Mouse (Mus musculus) stomach, postnatal 0 days (tissue): Measurements from ENCODE around the gene Psmb9. TPM values are rescaled to one million over a fixed set of nuclear protein-coding genes. Genes with fewer than 3 reads are reported as not detected.

Source experiments
- ATAC-seq: fragments of 200-750 bp; cut with Nextera tagmentation; 2 replicates; pipeline ENCODE4 v1.8.0; 2017; ENCODE audit not compliant: low FRiP score, low TSS enrichment
- DNase-seq: peaks from one replicate; pipeline ENCODE4 v3.0.0-alpha.2; 2016; ENCODE audit warnings: low spot score
- H3K27ac ChIP-seq: fragments of 300-500 bp; sonication (generic); replicated peaks from 2 replicates; pipeline ENCODE4 v1.5.1; 2014; ENCODE audit warnings: mild to moderate bottlenecking, control low read depth
- H3K27me3 ChIP-seq: fragments of 300-500 bp; sonication (generic); 2 replicates; pipeline ENCODE4 v1.6.1; 2014; ENCODE audit warnings: low read length; ENCODE audit not compliant: control insufficient read depth, insufficient read depth
- H3K36me3 ChIP-seq: fragments of 300-500 bp; sonication (generic); 2 replicates; pipeline ENCODE4 v1.6.1; 2014; ENCODE audit warnings: low read length, mixed read lengths; ENCODE audit not compliant: control insufficient read depth, insufficient read depth
- H3K4me1 ChIP-seq: fragments of 300-500 bp; sonication (generic); replicated peaks from 2 replicates; pipeline ENCODE4 v1.6.1; 2014; ENCODE audit warnings: antibody characterized with exemption; ENCODE audit not compliant: control insufficient read depth, insufficient read depth
- H3K4me2 ChIP-seq: fragments of 300-500 bp; sonication (generic); replicated peaks from 2 replicates; pipeline ENCODE4 v1.6.1; 2014; ENCODE audit warnings: low read depth, mild to moderate bottlenecking, control low read depth, moderate library complexity
- H3K4me3 ChIP-seq: fragments of 300-500 bp; sonication (generic); 2 replicates; pipeline ENCODE4 v1.5.1; 2014; ENCODE audit warnings: low read depth, low read length, control low read depth
- H3K9ac ChIP-seq: fragments of 300-500 bp; sonication (generic); 2 replicates; pipeline ENCODE4 v1.6.1; 2014; ENCODE audit warnings: mild to moderate bottlenecking, low read length, control low read depth, mixed read lengths
- H3K9me3 ChIP-seq: fragments of 300-500 bp; sonication (generic); 2 replicates; pipeline ENCODE4 v1.6.1; 2016; ENCODE audit warnings: low read length; ENCODE audit not compliant: control insufficient read depth
- CTCF ChIP-seq: IDR thresholded peaks from 2 replicates; pipeline ENCODE4 v1.5.1; 2016; ENCODE audit warnings: antibody characterized with exemption, low read depth, mild to moderate bottlenecking, moderate library complexity
- EP300 ChIP-seq: optimal IDR thresholded peaks from 2 replicates; pipeline ENCODE3; 2016; ENCODE audit warnings: antibody characterized with exemption
- WGBS: fragments of 180-500 bp; shearing (Covaris S2); extraction: QIAGEN DNeasy Blood & Tissue Kit; methylation state at CpG from one replicate; pipeline ENCODE4 v1.1.7; 2014; 5-methylcytosine and 5-hydroxymethylcytosine counted together
- polyA plus RNA-seq: library from polyadenylated mRNA; unstranded; fragments of >200 nt; fragmentation: Nextera tagmentation; extraction: Ambion mirVana; gene quantifications from 2 replicates; pipeline ENCODE4 v1.2.1, GENCODE M21; 2015

Psmb9 gene
- polyA plus RNA-seq, 1 experiment from 2014 or later, result 12.8 TPM

GRCm38 (mm10) chr17:34209680-34210079 lies 22.1 kb upstream of the Psmb9 start:
- no peak for DNase-seq
- Histone ChIP-seq H3K27me3 (no peaks in the 10 kb centered on the region), H3K9me3 (no peaks in the 10 kb centered on the region), H3K4me2 (no peak overlapping the region), H3K4me1 (no peaks in the 10 kb centered on the region), H3K36me3 (no peaks in the 10 kb centered on the region), H3K4me3 (no peak overlapping the region), H3K9ac (no peak overlapping the region), H3K27ac (no peak overlapping the region)
- WGBS, result 49% methylated on average over 3 of the region's 3 CpGs
- no peak for ATAC-seq
- TF ChIP-seq EP300 (no peak), CTCF (peak; percentile 52)

DNA sequence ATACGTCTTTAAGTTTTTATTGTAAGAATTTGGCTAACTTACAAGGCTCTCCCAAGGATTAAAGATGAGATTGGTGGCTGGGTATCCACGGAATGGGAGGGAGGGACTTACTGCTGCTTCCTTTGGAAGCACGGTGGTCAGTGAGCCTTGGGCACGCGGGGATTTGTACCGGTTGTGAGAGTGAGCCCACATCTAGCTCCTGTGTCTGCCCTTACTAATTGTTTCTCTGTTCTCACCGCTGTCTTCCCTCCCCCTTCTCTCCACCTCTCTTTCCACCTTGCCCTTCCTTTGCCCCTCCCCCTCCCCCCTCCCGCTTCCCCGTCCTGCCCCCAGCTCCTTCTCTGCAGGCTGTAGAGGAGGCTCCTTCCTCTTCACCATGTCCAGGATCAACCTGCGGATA lies 20.9 kb upstream of the Psmb9 start:
- no peaks in the 10 kb centered on the region for H3K9me3 ChIP-seq
- 21% methylated on average over 9 of the region's 10 CpGs for WGBS
- H3K9ac ChIP-seq, result no peak overlapping the region
- no peaks in the 10 kb centered on the region for H3K36me3 ChIP-seq
- ATAC-seq (no peak), DNase-seq (no peak)
- no peaks in the 10 kb centered on the region for H3K4me1 ChIP-seq
- H3K4me3 ChIP-seq, result no peak overlapping the region
- H3K4me2 ChIP-seq, result no peak overlapping the region
- H3K27me3 ChIP-seq, result no peaks in the 10 kb centered on the region
- no peak overlapping the region for H3K27ac ChIP-seq
- TF ChIP-seq CTCF, result no peak
- TF ChIP-seq EP300, result no peak

DNA sequence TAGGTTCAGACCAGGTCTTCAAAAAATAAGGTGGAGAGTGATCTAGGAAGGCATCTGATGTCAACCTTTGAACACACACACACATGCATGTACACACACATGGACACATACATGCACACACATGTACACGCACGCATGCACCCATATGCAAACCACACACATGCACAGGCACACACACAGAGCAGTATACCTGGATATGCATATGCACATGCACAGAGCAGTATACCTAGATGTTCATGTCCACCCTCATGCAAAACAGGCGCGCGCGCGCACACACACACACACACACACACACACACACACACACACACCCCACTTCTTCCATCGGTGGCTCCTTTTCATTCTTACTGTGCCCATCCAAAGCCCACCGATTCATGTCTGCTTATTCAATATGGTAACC lies 20.3 kb upstream of the Psmb9 start:
- Histone ChIP-seq H3K4me2 (no peak overlapping the region), H3K4me3 (no peak overlapping the region), H3K9ac (no peak overlapping the region), H3K4me1 (no peaks in the 10 kb centered on the region), H3K27ac (no peak overlapping the region), H3K27me3 (no peaks in the 10 kb centered on the region), H3K36me3 (no peaks in the 10 kb centered on the region), H3K9me3 (no peaks in the 10 kb centered on the region)
- TF ChIP-seq EP300 (no peak), CTCF (no peak)
- DNase-seq (no peak), ATAC-seq (no peak)
- 92% methylated on average over 8 of the region's 9 CpGs for WGBS

DNA sequence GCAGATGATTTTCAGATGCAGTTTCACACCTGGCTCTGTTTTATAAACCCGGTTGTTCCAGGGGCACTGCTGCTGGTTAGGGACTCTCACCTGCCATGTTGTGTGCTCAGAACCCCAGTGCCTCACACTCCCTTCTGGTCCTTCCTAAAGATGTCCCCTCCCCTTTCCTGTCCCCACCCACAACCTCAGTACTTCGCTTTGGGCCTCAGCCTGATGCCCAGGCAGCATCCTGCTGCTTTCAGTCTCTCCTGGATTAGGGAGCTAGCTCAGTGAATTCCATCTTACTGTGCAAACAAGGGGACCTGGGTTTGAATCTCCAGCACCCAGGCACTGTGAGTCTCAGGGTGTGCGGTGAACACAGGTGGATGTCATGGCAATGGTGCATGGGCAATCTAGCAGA lies 19.9 kb upstream of the Psmb9 start:
- TF ChIP-seq CTCF, result no peak
- TF ChIP-seq EP300, result no peak
- Histone ChIP-seq H3K27ac (no peak overlapping the region), H3K27me3 (no peaks in the 10 kb centered on the region), H3K4me2 (no peak overlapping the region), H3K9me3 (no peaks in the 10 kb centered on the region), H3K4me3 (no peak overlapping the region), H3K9ac (no peak overlapping the region), H3K4me1 (no peaks in the 10 kb centered on the region), H3K36me3 (no peaks in the 10 kb centered on the region)
- DNase-seq (no peak), ATAC-seq (no peak)
- 57% methylated on average over 3 of the region's 3 CpGs for WGBS

DNA sequence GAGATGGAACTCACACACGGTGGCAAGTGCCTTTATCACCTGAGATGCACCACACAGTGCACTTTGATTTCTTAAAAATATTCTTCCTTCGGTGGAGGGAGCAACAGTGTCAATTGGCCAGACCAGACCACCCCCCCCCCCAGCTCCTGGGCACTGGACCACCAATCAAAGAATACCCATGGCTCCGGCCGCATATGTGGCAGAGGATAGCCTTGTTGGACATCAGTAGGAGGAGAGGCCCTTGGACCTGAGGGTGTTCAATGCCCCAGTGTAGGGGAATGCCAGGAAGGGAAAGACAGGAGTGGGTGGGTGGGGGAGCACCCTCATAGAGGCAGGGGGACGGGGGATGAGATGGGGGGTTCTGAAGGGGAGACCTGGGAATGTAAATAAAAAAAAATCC lies 19.2 kb upstream of the Psmb9 start:
- TF ChIP-seq EP300 (no peak), CTCF (no peak)
- no peak for ATAC-seq
- no peaks in the 10 kb centered on the region for H3K4me1 ChIP-seq
- no peak overlapping the region for H3K4me2 ChIP-seq
- no peaks in the 10 kb centered on the region for H3K36me3 ChIP-seq
- no peak overlapping the region for H3K4me3 ChIP-seq
- whole genome bisulfite sequencing, result 82% methylated on average over 5 of the region's 5 CpGs
- H3K9me3 ChIP-seq, result no peaks in the 10 kb centered on the region
- no peak overlapping the region for H3K27ac ChIP-seq
- H3K27me3 ChIP-seq, result no peaks in the 10 kb centered on the region
- no peak for DNase-seq
- no peak overlapping the region for H3K9ac ChIP-seq

GRCm38 (mm10) chr17:34205746-34206176 lies 18.2 kb upstream of the Psmb9 start:
- TF ChIP-seq CTCF, result peak; percentile 77
- TF ChIP-seq EP300, result no peak
- peak; percentile 36; the same call in 1 of the 2 replicates for ATAC-seq
- Histone ChIP-seq H3K4me2 (peak overlapping the region; percentile 90), H3K27ac (no peak overlapping the region; the same call in 1 of the 2 replicates), H3K4me1 (no peaks in the 10 kb centered on the region), H3K36me3 (no peaks in the 10 kb centered on the region), H3K4me3 (peak overlapping the region; percentile 80), H3K9ac (no peak overlapping the region), H3K27me3 (no peaks in the 10 kb centered on the region), H3K9me3 (no peaks in the 10 kb centered on the region)
- DNase-seq, result peak; percentile 30
- WGBS, result 21% methylated on average over 9 of the region's 9 CpGs
